Mouse (Mus musculus): ENCODE measurements around the gene Arl8a. TPM values are rescaled to one million over a fixed set of nuclear protein-coding genes. Genes with fewer than 3 reads are reported as not detected.
"Not testable (repeated sequence)": the region's sequence is repeated elsewhere in the genome, so short reads cannot be mapped to it uniquely, and the experiment has no call there.

The Arl8a gene
- polyA plus RNA-seq, 1 experiment from 2014 or later = 104 TPM

DNA sequence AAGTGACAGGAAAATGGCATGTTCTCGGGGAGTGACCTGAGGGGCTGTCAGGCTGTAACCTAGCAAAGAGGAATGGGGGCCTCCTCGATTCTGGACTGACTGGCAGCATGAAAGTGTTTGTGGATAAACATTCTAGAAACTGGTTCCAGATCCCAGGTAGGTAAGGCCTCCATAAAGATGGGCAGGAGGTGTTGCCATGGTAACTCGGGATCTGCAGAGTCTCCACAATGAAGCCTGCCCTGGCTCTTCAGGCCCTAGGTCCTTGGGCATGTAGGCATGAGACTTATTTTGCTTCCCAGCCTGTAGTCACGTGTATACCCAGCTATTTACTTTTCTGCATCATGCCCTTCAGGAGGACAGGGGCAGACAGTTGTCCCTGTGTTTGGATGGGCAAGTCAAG is 34.7 kb downstream of the Arl8a start:
- Histone ChIP-seq H3K27me3 (ENCODE audit: control insufficient read depth, insufficient read depth, low read length) (peaks cover 6% of the 10 kb centered on the region; the same call in 1 of the 2 replicates), H3K4me2 (ENCODE audit: low read depth) (no peak overlapping the region), H3K4me3 (ENCODE audit: low read depth, low read length) (no peak overlapping the region), H3K9me3 (ENCODE audit: control insufficient read depth, low read length) (no peaks in the 10 kb centered on the region), H3K27ac (ENCODE audit: low read depth, low read length) (no peak overlapping the region), H3K4me1 (ENCODE audit: control insufficient read depth, insufficient read depth, low read length) (no peaks in the 10 kb centered on the region), H3K9ac (ENCODE audit: low read length) (no peak overlapping the region), H3K36me3 (ENCODE audit: control insufficient read depth, insufficient read depth, low read length) (no peaks in the 10 kb centered on the region)
- DNase-seq (ENCODE audit: low spot score) (no peak), ATAC-seq (ENCODE audit: insufficient read depth, low FRiP score, low TSS enrichment) (no peak)
- WGBS = 85% methylated on average over 4 of the region's 4 CpGs

DNA sequence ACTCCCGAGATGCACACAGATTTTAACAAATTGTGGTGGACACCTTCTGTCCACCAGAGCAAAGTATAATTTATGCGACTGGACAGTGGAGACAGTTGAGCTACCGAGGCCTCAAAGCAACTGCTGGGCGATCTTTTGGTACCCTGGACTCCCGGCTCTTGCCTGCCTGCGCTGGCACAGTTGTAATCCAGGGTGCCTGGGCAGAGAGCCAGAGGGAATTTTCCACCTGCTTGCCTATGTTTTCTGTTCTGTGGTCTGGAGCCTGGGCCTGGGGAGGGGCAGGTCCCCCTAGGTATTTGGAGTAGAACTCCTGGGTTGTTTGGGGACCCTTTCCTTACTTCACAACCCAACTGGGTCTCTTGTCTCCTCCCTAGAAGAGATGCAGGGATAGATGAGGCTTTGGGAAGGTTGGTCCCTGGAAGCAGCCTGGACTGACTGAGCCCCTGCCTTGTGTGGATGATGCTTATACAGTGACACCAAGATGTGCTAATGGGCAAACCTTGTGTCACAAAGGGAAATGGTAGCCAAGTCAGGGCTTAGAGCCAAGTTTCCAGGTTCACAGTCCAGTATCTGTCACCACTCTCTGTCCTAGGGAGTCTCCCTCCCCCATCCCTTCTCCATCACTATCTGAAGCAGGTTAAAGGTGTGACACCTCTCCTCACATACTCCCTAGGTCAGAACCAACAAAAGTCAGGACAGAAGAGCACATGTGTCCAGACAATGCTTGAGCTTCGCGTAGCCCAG is 35.4 kb downstream of the Arl8a start:
- WGBS = 92% methylated on average over 8 of the region's 8 CpGs
- Histone ChIP-seq H3K36me3 (ENCODE audit: control insufficient read depth, insufficient read depth, low read length) (no peaks in the 10 kb centered on the region), H3K9me3 (ENCODE audit: control insufficient read depth, low read length) (no peaks in the 10 kb centered on the region), H3K4me3 (ENCODE audit: low read depth, low read length) (no peak overlapping the region), H3K4me1 (ENCODE audit: control insufficient read depth, insufficient read depth, low read length) (no peaks in the 10 kb centered on the region), H3K4me2 (ENCODE audit: low read depth) (no peak overlapping the region), H3K27me3 (ENCODE audit: control insufficient read depth, insufficient read depth, low read length) (peaks cover 6% of the 10 kb centered on the region; the same call in 1 of the 2 replicates), H3K9ac (ENCODE audit: low read length) (no peak overlapping the region), H3K27ac (ENCODE audit: low read depth, low read length) (no peak overlapping the region)
- ATAC-seq (ENCODE audit: insufficient read depth, low FRiP score, low TSS enrichment) = no peak
- DNase-seq (ENCODE audit: low spot score) = no peak

DNA sequence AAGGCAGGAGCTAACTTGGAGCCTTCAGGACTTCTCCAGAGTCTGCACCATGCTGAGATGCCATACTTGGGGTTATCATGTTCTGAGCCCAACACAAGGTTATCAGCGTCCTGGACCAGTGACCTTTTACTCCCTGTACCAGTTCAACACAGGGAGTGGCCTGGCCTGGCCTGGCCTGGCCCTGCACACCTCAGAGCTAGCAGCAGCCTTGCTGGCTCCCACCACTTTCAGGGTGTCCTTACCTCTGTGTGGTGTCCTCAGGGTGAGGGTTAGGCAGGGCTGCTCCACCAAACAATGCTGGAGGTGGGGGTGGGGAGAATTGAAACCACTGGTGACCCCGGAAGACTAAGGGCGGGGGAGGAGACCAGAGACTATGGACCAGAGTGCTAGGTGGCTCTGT is 36.4 kb downstream of the Arl8a start:
- DNase-seq (ENCODE audit: low spot score) (no peak), ATAC-seq (ENCODE audit: insufficient read depth, low FRiP score, low TSS enrichment) (no peak)
- WGBS = 76% methylated on average over 3 of the region's 3 CpGs
- H3K4me2 ChIP-seq (ENCODE audit: low read depth) = no peak overlapping the region
- H3K9me3 ChIP-seq (ENCODE audit: control insufficient read depth, low read length) = no peaks in the 10 kb centered on the region
- H3K4me1 ChIP-seq (ENCODE audit: control insufficient read depth, insufficient read depth, low read length) = no peaks in the 10 kb centered on the region
- H3K27ac ChIP-seq (ENCODE audit: low read depth, low read length) = no peak overlapping the region
- peaks cover 6% of the 10 kb centered on the region; the same call in 1 of the 2 replicates for H3K27me3 ChIP-seq (ENCODE audit: control insufficient read depth, insufficient read depth, low read length)
- H3K9ac ChIP-seq (ENCODE audit: low read length) = no peak overlapping the region
- H3K36me3 ChIP-seq (ENCODE audit: control insufficient read depth, insufficient read depth, low read length) = no peaks in the 10 kb centered on the region
- H3K4me3 ChIP-seq (ENCODE audit: low read depth, low read length) = no peak overlapping the region

DNA sequence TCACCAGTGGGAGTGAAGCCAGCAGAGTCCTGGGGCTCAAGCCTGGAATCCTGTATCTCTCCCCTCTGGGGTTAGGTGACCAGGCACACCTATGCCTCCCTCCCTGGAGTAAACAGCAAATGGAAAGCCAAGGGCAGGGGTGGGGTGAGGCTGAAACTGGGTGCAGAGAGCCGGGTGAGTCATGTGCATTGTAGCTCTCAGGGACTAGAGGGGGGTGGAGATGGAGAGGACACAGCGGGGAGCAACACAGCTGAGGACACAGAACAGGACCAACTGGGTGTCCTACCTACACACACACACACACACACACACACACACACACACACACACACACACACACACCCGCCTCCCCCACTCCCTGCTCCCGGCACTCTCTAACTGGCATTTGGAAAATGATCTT is 36.8 kb downstream of the Arl8a start:
- Histone ChIP-seq H3K4me3 (ENCODE audit: low read depth, low read length) (no peak overlapping the region), H3K4me2 (ENCODE audit: low read depth) (no peak overlapping the region), H3K27ac (ENCODE audit: low read depth, low read length) (no peak overlapping the region), H3K9me3 (ENCODE audit: control insufficient read depth, low read length) (no peaks in the 10 kb centered on the region), H3K4me1 (ENCODE audit: control insufficient read depth, insufficient read depth, low read length) (no peaks in the 10 kb centered on the region), H3K27me3 (ENCODE audit: control insufficient read depth, insufficient read depth, low read length) (peaks cover 6% of the 10 kb centered on the region; the same call in 1 of the 2 replicates), H3K36me3 (ENCODE audit: control insufficient read depth, insufficient read depth, low read length) (no peaks in the 10 kb centered on the region), H3K9ac (ENCODE audit: low read length) (no peak overlapping the region)
- no peak for DNase-seq (ENCODE audit: low spot score)
- no peak for ATAC-seq (ENCODE audit: insufficient read depth, low FRiP score, low TSS enrichment)
- 75% methylated on average over 4 of the region's 4 CpGs for WGBS

DNA sequence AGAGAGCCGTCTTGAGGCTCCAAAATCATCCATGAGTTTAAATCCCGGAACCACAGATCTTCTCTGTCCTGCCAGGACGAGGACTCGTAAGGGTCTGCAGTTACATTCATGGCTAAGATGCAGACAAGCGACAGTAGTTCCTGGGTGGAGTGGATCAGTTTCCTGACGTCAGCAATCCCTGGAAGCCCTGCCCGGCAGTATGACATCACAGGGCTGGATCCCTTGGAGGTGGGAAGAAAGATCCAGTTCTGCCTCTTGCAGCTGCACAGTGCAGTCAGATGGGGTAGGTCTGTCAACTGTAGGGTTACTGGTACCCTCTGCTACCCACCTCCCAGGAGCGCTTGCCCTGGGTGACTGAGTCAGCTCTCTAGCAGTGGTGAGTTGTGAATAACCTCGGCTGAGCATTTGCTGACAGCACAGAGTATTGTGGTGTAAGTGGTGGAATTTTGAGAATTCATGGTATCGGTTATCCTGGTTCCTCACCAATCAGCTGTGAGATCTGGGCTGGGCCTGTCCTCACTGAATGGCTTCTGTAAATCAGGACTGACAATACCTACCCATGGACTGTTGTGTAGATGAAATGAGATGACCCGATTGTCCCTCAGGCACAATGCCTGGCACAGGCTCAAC is 37.4 kb downstream of the Arl8a start:
- no peak for ATAC-seq (ENCODE audit: insufficient read depth, low FRiP score, low TSS enrichment)
- Histone ChIP-seq H3K27ac (ENCODE audit: low read depth, low read length) (no peak overlapping the region), H3K36me3 (ENCODE audit: control insufficient read depth, insufficient read depth, low read length) (no peaks in the 10 kb centered on the region), H3K9me3 (ENCODE audit: control insufficient read depth, low read length) (no peaks in the 10 kb centered on the region), H3K4me3 (ENCODE audit: low read depth, low read length) (no peak overlapping the region), H3K9ac (ENCODE audit: low read length) (no peak overlapping the region), H3K4me2 (ENCODE audit: low read depth) (no peak overlapping the region), H3K27me3 (ENCODE audit: control insufficient read depth, insufficient read depth, low read length) (peaks cover 6% of the 10 kb centered on the region; the same call in 1 of the 2 replicates), H3K4me1 (ENCODE audit: control insufficient read depth, insufficient read depth, low read length) (no peaks in the 10 kb centered on the region)
- 74% methylated on average over 11 of the region's 11 CpGs for WGBS
- DNase-seq (ENCODE audit: low spot score) = no peak

DNA sequence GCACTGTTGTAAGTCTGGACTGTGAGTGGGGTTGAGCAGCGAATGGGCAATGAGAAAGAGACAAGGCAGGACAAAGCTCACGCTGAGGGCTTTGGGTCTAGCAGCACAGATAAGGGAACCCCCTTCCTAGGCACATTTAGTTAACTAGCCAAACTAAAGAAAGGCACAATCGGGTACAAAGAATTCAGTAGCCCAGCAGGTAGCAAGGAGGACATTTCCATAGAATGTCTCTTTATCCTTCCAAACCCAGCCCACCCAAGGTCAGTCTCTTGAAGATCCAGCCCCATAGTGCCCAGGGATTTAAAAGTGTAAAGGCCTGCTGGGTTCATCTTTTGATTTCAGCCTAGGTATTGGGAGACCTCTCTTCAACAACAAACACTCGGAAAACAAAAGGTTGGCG is 39.3 kb downstream of the Arl8a start:
- Histone ChIP-seq H3K4me3 (ENCODE audit: low read depth, low read length) (no peak overlapping the region), H3K36me3 (ENCODE audit: control insufficient read depth, insufficient read depth, low read length) (no peaks in the 10 kb centered on the region), H3K9ac (ENCODE audit: low read length) (no peak overlapping the region), H3K27me3 (ENCODE audit: control insufficient read depth, insufficient read depth, low read length) (peaks cover 6% of the 10 kb centered on the region; the same call in 1 of the 2 replicates), H3K4me1 (ENCODE audit: control insufficient read depth, insufficient read depth, low read length) (no peaks in the 10 kb centered on the region), H3K9me3 (ENCODE audit: control insufficient read depth, low read length) (no peaks in the 10 kb centered on the region), H3K4me2 (ENCODE audit: low read depth) (no peak overlapping the region), H3K27ac (ENCODE audit: low read depth, low read length) (no peak overlapping the region)
- WGBS = 44% methylated on average over 5 of the region's 5 CpGs
- no peak for ATAC-seq (ENCODE audit: insufficient read depth, low FRiP score, low TSS enrichment)
- DNase-seq (ENCODE audit: low spot score) = no peak

DNA sequence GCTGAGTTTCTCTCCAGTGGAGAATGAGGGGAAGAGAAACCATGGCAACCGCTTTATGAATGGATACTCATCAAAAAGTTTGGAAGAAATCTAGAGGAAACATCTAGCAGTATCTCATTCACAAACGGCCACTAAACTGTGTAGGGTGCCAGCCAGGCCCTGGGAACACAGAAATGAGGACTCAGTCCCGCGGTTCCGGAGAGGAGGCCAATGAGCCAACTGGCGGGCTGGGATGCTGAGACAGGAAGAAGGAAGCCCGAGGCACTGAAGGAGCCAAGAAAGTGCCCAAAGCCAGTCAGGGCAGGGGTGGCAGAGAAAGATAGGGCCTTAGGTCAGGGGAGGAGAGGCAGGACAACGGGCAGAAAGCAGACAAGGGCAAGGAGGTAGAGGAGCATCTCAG is 39.8 kb downstream of the Arl8a start:
- no peak overlapping the region for H3K27ac ChIP-seq (ENCODE audit: low read depth, low read length)
- 34% methylated on average over 8 of the region's 8 CpGs for WGBS
- no peak for DNase-seq (ENCODE audit: low spot score)

DNA sequence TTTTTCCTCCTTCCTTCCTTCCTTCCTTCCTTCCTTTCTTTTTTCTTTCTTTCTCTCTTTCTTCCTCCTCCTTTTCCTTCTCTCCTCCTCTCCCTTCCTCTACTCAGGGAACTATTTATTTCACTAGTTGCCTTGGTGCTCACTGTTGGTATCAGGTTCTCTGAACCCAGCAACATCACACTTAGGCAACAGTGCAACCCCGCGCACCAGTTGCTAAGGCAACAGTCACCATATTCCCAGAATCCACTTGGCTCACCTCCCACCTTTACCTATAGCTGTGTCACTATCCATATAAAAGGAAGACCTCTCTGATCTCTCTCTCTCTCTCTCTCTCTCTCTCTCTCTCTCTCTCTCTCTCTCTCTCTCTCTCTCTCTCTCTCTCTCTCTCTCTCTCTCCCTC is 40.4 kb downstream of the Arl8a start:
- H3K9ac ChIP-seq (ENCODE audit: low read length); H3K4me3 ChIP-seq (ENCODE audit: low read depth, low read length); H3K4me1 ChIP-seq (ENCODE audit: control insufficient read depth, insufficient read depth, low read length); H3K9me3 ChIP-seq (ENCODE audit: control insufficient read depth, low read length); H3K4me2 ChIP-seq (ENCODE audit: low read depth); H3K27me3 ChIP-seq (ENCODE audit: control insufficient read depth, insufficient read depth, low read length); ATAC-seq (ENCODE audit: insufficient read depth, low FRiP score, low TSS enrichment); DNase-seq (ENCODE audit: low spot score); H3K27ac ChIP-seq (ENCODE audit: low read depth, low read length); H3K36me3 ChIP-seq (ENCODE audit: control insufficient read depth, insufficient read depth, low read length): not testable (repeated sequence)
- 38% methylated on average over 2 of the region's 2 CpGs for WGBS

More for the DNA sequence above, 39.8 kb downstream of the Arl8a start:
- Histone ChIP-seq H3K9me3 (ENCODE audit: control insufficient read depth, low read length) (no peaks in the 10 kb centered on the region), H3K4me3 (ENCODE audit: low read depth, low read length) (no peak overlapping the region), H3K27me3 (ENCODE audit: control insufficient read depth, insufficient read depth, low read length) (peaks cover 6% of the 10 kb centered on the region; the same call in 1 of the 2 replicates), H3K9ac (ENCODE audit: low read length) (no peak overlapping the region), H3K36me3 (ENCODE audit: control insufficient read depth, insufficient read depth, low read length) (no peaks in the 10 kb centered on the region), H3K4me2 (ENCODE audit: low read depth) (no peak overlapping the region), H3K4me1 (ENCODE audit: control insufficient read depth, insufficient read depth, low read length) (no peaks in the 10 kb centered on the region)
- ATAC-seq (ENCODE audit: insufficient read depth, low FRiP score, low TSS enrichment) = no peak

DNA sequence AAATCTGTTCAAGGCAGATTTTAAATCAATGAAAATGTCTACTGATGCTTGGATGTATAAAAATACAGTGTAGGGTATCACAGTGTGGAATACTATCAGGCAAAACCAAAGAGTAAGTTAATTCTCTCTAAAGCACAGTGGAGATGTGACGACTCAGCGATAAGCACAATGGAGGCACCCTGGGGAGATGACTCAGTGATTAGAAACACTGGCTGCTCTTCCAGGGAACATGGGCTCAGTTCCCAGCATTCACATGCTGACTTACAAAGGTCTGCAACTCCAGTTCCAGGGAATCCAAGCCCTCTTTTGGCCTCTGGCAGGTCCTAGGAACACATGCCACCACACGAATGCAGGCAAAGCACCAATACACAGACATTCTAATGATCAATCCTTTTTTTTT is 41.6 kb downstream of the Arl8a start:
- no peaks in the 10 kb centered on the region for H3K36me3 ChIP-seq (ENCODE audit: control insufficient read depth, insufficient read depth, low read length)

More for the DNA sequence above, 41.6 kb downstream of the Arl8a start:
- 35% methylated on average over 3 of the region's 3 CpGs for WGBS
- ATAC-seq (ENCODE audit: insufficient read depth, low FRiP score, low TSS enrichment) (no peak), DNase-seq (ENCODE audit: low spot score) (no peak)
- H3K9ac ChIP-seq (ENCODE audit: low read length) = no peak overlapping the region
- no peaks in the 10 kb centered on the region for H3K9me3 ChIP-seq (ENCODE audit: control insufficient read depth, low read length)
- H3K27ac ChIP-seq (ENCODE audit: low read depth, low read length) = no peak overlapping the region
- peaks cover 6% of the 10 kb centered on the region; the same call in 1 of the 2 replicates for H3K27me3 ChIP-seq (ENCODE audit: control insufficient read depth, insufficient read depth, low read length)
- H3K4me3 ChIP-seq (ENCODE audit: low read depth, low read length) = no peak overlapping the region
- no peaks in the 10 kb centered on the region for H3K4me1 ChIP-seq (ENCODE audit: control insufficient read depth, insufficient read depth, low read length)
- no peak overlapping the region for H3K4me2 ChIP-seq (ENCODE audit: low read depth)

Measured in neural tube, embryonic 11.5 days (tissue).